Mouse (Mus musculus): ENCODE measurements around the gene Lhfpl2. TPM values are rescaled to one million over a fixed set of nuclear protein-coding genes. Genes with fewer than 3 reads are reported as not detected.

Lhfpl2 gene
- polyA plus RNA-seq, 1 experiment from 2014 or later = 75.2 TPM

DNA sequence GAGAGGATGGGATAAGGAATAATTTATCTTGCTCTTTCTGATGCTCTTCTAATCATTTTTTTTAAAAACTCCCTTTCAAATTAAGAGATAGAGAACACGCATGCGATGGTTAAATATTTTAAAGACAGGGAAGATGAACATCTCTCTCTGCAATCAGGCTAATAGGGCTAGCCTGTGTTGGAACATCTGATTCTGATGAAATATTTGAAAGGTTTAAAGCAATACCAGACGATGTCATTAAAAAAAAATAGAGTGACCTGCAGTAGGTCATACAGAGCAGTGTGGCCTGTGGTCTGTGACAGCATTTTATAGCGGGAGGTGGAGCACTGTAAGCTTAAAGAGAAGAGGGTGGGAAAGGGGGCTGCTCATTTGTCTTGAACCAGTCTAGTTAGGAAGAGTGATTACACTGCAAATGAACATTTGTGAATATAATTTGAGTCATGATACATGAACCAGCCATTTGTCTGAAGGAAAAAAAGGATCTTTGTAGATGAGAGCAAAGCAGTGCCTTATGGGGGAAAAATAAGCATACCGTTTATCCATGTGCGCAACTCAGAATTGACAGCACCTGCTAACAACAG, 1.1 kb downstream of the Lhfpl2 start:
- H3K4me1 ChIP-seq = peaks cover 36% of the 10 kb centered on the region
- WGBS = 19% methylated on average over 6 of the region's 6 CpGs

DNA sequence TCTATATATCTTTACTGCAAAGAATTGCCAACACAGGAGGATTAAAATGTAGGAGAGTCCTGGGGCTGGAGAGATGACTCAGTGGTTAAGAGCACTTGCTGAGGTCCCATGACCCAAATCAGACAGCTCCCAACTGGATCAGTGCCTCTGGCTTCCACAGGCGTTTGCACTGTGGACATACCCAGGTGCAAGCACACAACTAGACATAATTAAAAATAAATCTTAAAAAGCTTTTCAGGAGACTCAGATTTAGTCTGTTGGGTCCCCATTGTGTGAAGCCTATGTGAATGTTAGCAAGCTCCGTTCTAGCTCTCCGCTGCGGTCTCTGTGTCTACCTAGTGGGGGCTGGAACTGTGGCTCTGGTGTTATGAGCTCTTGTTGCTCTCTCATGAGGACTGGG, 1.8 kb downstream of the Lhfpl2 start:
- Histone ChIP-seq H3K4me1 (peaks cover 41% of the 10 kb centered on the region), H3K27ac (no peak overlapping the region), H3K9me3 (no peaks in the 10 kb centered on the region), H3K27me3 (no peaks in the 10 kb centered on the region), H3K4me2 (peak overlapping the region; percentile 82; the same call in 1 of the 2 replicates), H3K36me3 (no peaks in the 10 kb centered on the region), H3K4me3 (peak overlapping the region; percentile 86), H3K9ac (no peak overlapping the region)
- WGBS = 86% methylated on average over 4 of the region's 4 CpGs
- no peak for ATAC-seq (ENCODE audit: insufficient number of reproducible peaks, low FRiP score, low TSS enrichment, low read depth)

More for the DNA sequence above, 1.1 kb downstream of the Lhfpl2 start:
- Histone ChIP-seq H3K27ac (peak overlapping the region; percentile 93; the same call in 1 of the 2 replicates), H3K9me3 (no peaks in the 10 kb centered on the region), H3K4me3 (peak overlapping the region; percentile 86), H3K36me3 (no peaks in the 10 kb centered on the region), H3K9ac (peak overlapping the region; percentile 69), H3K4me2 (peak overlapping the region; percentile 82), H3K27me3 (no peaks in the 10 kb centered on the region)
- ATAC-seq (ENCODE audit: insufficient number of reproducible peaks, low FRiP score, low TSS enrichment, low read depth) = no peak

DNA sequence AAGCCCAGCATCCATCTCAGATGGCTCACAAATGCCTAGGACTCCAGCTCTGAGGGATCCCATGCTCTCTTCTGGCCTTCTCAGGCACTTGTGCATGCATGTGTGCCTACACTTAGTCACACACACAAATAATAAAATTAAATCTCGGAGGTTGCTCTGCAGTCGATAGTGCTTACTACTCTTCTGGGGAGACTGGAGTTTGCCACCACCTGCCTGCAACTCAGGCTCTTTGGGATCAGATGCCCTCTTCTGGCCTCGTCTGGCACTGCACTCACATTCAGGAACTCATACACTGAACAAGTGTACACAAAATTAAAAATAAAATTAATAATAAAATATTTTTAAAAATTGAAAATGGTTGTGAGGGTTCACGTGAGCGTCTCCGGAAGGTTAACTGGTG, 2.2 kb downstream of the Lhfpl2 start:
- Histone ChIP-seq H3K4me3 (no peak overlapping the region; the same call in 1 of the 2 replicates), H3K4me1 (peaks cover 45% of the 10 kb centered on the region), H3K9ac (no peak overlapping the region), H3K27ac (no peak overlapping the region), H3K27me3 (no peaks in the 10 kb centered on the region), H3K36me3 (no peaks in the 10 kb centered on the region), H3K4me2 (no peak overlapping the region), H3K9me3 (no peaks in the 10 kb centered on the region)
- WGBS = 84% methylated on average over 6 of the region's 6 CpGs
- ATAC-seq (ENCODE audit: insufficient number of reproducible peaks, low FRiP score, low TSS enrichment, low read depth) = no peak

DNA sequence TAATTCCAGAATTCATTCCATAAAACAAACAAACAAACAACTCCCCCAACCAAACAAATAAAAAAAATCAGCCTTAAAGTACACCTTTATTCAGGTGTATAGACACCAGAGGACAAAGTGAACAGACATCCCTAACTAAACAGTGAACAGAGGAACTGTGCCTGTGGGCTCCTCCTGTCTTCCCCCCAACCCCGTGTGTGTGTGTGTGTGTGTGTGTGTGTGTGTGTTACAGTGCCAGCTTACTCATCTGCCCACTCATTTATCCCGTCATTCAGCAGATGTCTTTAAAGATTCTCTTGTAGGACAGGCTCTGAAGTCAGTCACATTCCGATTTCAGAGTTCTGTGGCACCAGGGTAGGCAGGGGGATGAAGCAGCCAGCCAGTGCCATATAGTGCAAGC, 2.9 kb downstream of the Lhfpl2 start:
- WGBS = 74% methylated on average over 3 of the region's 3 CpGs
- ATAC-seq (ENCODE audit: insufficient number of reproducible peaks, low FRiP score, low TSS enrichment, low read depth) = no peak
- H3K4me1 ChIP-seq = peaks cover 52% of the 10 kb centered on the region

DNA sequence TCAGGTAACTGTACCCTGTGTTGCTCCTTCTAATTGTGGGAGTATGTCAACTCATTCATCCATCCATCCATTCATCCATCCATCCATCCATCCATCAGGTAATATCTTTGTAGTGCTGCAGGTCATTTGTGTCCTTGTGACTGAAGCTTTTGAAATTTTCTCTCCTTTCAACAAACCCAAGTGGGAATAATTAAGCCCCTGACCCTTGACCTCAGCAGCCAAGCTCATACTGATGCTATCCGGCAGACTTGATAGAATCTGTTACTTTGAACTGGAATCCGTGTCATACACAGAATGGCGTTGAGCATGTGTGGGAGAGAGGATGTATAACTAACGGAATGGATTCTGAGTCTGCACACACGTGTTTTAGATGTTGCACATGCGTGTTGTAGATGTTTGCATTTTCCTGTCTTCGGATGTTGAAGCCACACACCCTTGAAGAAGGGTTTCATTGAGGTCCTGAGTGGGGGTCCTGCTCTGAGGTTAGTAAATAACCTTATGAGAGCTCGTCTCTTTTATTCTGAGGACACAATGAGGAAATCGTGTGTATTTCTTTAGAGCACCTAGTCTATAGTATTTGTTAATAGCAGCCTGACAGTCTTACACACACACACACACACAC, 3.8 kb downstream of the Lhfpl2 start:
- H3K27me3 ChIP-seq = no peaks in the 10 kb centered on the region
- no peak for ATAC-seq (ENCODE audit: insufficient number of reproducible peaks, low FRiP score, low TSS enrichment, low read depth)
- H3K36me3 ChIP-seq = no peaks in the 10 kb centered on the region
- H3K27ac ChIP-seq = no peak overlapping the region
- 56% methylated on average over 9 of the region's 9 CpGs for WGBS
- H3K4me3 ChIP-seq = no peak overlapping the region
- no peaks in the 10 kb centered on the region for H3K9me3 ChIP-seq
- H3K9ac ChIP-seq = no peak overlapping the region
- H3K4me1 ChIP-seq = peaks cover 61% of the 10 kb centered on the region
- H3K4me2 ChIP-seq = no peak overlapping the region

More for the DNA sequence above, 2.9 kb downstream of the Lhfpl2 start:
- no peak overlapping the region for H3K4me3 ChIP-seq
- H3K9me3 ChIP-seq = no peaks in the 10 kb centered on the region
- H3K27ac ChIP-seq = no peak overlapping the region
- H3K27me3 ChIP-seq = no peaks in the 10 kb centered on the region
- no peaks in the 10 kb centered on the region for H3K36me3 ChIP-seq
- H3K9ac ChIP-seq = no peak overlapping the region
- H3K4me2 ChIP-seq = no peak overlapping the region

DNA sequence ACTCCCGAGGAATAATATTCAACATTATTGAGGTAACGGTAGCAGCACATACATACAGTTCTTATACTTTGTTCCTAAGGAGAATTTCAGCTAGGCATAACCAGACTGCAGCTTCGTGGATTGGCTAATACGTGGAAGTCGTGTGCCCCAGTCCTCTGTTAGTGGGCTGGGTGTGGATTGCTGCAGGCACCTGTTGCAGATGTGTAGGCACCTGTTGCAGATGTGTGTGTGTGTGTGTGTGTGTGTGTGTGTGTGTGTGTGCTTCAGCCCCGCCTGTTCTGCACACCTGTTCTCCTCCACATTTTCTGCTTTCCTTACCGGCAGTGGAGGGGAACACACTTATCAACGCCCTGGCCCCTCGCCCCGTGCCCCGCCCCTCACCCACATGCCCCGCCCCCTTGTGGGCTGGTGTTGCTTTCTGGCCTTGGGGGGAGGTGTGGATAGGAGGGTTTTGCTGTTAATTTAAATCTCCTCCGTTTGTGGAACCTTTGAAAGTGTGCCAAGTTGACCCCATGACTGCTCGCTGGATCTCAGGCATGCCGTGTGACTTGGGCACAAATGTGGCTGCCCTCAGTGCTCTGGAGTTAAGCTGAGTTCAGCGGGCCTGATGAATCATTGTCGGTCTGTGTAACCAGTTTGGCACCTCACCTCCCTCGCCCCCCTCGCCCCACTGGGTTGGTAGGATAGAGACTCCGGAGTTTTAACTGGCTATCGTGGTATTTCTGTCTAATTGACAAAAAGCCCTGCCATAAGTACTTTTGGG, 4.9 kb downstream of the Lhfpl2 start:
- H3K36me3 ChIP-seq = no peaks in the 10 kb centered on the region
- ATAC-seq (ENCODE audit: insufficient number of reproducible peaks, low FRiP score, low TSS enrichment, low read depth) = no peak
- peak overlapping the region; percentile 31 for H3K4me2 ChIP-seq
- no peak overlapping the region for H3K9ac ChIP-seq
- H3K9me3 ChIP-seq = no peaks in the 10 kb centered on the region
- H3K4me1 ChIP-seq = peaks cover 57% of the 10 kb centered on the region
- no peak overlapping the region for H3K27ac ChIP-seq
- H3K27me3 ChIP-seq = no peaks in the 10 kb centered on the region
- H3K4me3 ChIP-seq = no peak overlapping the region
- 6% methylated on average over 21 of the region's 21 CpGs for WGBS

DNA sequence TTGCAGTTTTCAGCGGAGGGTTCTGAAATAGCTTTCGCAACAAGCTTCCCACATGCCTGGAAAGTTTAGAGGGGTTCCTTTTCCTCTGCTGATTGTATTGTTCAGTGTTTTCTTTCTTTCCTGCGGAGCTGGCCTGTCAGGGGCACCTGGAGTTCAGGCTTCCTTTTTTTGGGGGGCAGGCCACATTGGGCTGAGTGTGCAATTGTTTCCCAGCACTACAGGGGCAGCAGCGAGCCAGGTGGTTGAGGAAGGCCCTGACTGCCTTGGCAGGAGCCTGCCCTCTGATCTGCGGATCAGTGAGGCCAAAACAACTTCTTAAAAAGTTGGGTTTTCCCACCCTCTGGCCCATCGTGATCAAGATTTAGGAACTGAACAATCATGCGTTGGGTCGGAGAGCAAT, 5.6 kb downstream of the Lhfpl2 start:
- WGBS = 51% methylated on average over 8 of the region's 8 CpGs
- Histone ChIP-seq H3K4me1 (peaks cover 56% of the 10 kb centered on the region), H3K9me3 (no peaks in the 10 kb centered on the region), H3K9ac (no peak overlapping the region), H3K36me3 (no peaks in the 10 kb centered on the region), H3K27me3 (no peaks in the 10 kb centered on the region), H3K27ac (no peak overlapping the region), H3K4me2 (peak overlapping the region; percentile 31; the same call in 1 of the 2 replicates), H3K4me3 (no peak overlapping the region)
- no peak for ATAC-seq (ENCODE audit: insufficient number of reproducible peaks, low FRiP score, low TSS enrichment, low read depth)

DNA sequence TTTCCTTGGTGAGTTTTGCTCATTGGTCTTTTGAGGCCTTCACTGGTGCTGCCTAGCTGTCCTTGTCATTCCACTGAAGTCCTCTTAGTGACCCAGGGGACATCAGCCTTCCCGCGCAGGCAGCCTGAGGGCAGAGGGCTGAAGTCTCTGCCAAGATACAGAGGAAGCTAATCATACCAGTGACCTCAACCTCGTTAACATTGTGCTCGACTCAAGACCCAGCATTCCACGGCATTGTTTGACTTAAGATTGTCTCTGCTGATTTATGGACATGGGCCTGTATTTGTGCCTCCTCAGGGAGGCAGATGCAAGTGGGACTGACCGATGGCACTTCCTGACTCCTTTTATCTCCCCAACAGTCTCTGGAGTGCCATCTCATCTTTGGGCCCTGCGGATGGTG, 7.0 kb downstream of the Lhfpl2 start:
- Histone ChIP-seq H3K9me3 (no peaks in the 10 kb centered on the region), H3K9ac (no peak overlapping the region), H3K27me3 (0 out of 2 replicates have a peak, but pooled peaks cover 3% of the 10 kb centered on the region), H3K36me3 (no peaks in the 10 kb centered on the region), H3K4me1 (peaks cover 43% of the 10 kb centered on the region), H3K27ac (peak overlapping the region; percentile 1; the same call in 1 of the 2 replicates), H3K4me3 (no peak overlapping the region), H3K4me2 (no peak overlapping the region)
- ATAC-seq (ENCODE audit: insufficient number of reproducible peaks, low FRiP score, low TSS enrichment, low read depth) = no peak
- WGBS = 44% methylated on average over 7 of the region's 7 CpGs

DNA sequence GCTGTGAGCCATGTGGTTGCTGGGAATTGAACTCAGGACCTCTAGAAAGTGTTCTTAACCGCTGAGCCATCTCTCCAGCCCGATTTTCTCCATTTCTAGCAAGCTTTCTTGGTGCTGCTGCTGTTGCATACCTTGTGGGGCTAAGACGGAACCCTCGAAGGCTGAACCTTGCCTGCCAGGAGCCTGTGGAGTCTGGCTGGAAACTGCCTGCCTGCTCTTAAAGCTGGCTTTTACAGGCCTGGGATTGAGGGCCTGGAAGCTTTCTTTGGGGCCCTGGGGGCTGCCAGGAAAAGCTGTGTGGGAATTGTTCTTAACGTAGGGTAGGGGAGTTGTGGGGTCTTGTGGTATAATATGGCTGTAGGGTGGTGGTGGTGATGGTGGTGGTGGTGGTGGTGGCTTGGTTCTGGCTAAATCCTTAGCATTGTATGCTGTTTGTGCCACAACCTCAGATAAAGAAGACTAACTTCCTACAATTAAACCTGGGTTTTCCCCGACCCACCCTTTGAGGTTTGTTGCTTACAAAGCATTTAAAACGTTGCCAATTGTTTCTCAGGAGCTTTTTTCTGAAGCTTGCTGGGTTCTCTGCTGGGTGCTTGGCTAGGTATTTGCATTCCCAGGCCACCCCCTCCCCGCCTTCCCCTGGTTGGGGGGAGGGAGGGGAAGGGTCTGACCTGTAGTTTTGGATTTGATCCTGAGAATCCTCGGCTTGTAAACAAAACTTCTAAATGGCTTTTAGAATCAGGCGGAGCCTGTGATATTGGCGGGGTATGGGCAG, 7.9 kb downstream of the Lhfpl2 start:
- Histone ChIP-seq H3K9me3 (no peaks in the 10 kb centered on the region), H3K36me3 (no peaks in the 10 kb centered on the region), H3K4me1 (peaks cover 43% of the 10 kb centered on the region), H3K9ac (no peak overlapping the region), H3K27me3 (0 out of 2 replicates have a peak, but pooled peaks cover 5% of the 10 kb centered on the region), H3K4me2 (no peak overlapping the region), H3K27ac (peak overlapping the region; percentile 1; the same call in 1 of the 2 replicates), H3K4me3 (no peak overlapping the region)
- ATAC-seq (ENCODE audit: insufficient number of reproducible peaks, low FRiP score, low TSS enrichment, low read depth) = no peak
- WGBS = 44% methylated on average over 11 of the region's 11 CpGs

DNA sequence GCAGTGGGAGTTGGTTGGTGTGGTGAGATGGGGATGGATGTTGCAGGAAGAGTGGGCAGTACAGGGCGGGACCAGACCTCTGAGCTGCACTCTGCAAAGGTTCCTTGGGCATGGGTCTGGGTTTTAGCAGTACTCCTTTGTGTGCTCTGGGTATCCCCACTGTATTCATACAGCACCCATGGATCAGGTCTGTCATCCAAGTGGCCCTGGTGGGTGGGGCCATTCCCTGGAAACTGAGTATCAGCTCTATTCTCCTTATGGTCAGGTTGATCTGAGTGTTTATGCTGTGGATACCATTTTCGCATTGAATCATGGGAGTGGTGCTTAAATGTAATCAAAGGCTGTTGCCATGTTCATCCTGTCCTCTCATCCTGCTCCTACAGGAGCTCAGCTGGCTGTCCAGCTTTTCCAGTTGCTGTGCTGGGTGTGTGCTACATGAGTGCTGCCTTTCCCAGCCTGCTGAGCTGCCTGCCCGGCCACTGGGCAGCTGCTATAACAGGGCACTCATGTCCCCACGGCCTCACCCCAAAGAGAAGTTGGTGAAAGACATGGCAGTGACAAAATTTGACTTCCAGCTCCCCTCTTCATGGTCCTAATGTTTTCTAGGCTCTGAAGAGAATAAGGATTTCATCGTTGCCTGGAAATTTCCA, 9.2 kb downstream of the Lhfpl2 start:
- ATAC-seq (ENCODE audit: insufficient number of reproducible peaks, low FRiP score, low TSS enrichment, low read depth) = no peak
- peaks cover 6% of the 10 kb centered on the region; the same call in 1 of the 2 replicates for H3K36me3 ChIP-seq
- peaks cover 43% of the 10 kb centered on the region for H3K4me1 ChIP-seq
- H3K27ac ChIP-seq = no peak overlapping the region
- H3K4me3 ChIP-seq = no peak overlapping the region
- H3K4me2 ChIP-seq = no peak overlapping the region
- no peak overlapping the region for H3K9ac ChIP-seq
- H3K9me3 ChIP-seq = no peaks in the 10 kb centered on the region
- 87% methylated on average over 5 of the region's 5 CpGs for WGBS
- H3K27me3 ChIP-seq = 0 out of 2 replicates have a peak, but pooled peaks cover 5% of the 10 kb centered on the region

DNA sequence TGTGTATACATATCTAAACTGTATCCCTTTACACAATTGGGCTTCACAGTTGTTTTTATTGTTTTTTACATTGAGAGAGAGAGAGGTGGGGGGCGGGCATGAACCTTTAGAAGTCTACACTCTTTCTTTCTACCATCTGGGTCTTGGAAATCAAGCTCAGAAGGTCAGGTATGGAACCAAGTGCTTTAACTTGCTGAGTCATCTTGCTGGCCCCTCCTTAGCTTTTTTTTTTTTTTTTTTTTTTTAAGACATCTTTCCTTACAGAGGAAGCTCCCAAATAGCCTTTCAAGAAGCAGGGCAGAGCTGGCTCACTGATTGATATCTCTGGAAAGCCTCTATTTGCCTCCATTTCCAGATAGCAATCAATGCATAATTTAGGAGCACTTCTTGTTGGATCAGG, 10.7 kb downstream of the Lhfpl2 start:
- H3K4me1 ChIP-seq = peaks cover 40% of the 10 kb centered on the region
- no peak for ATAC-seq (ENCODE audit: insufficient number of reproducible peaks, low FRiP score, low TSS enrichment, low read depth)
- no peak overlapping the region for H3K4me2 ChIP-seq
- 87% methylated on average over 1 of the region's 1 CpGs for WGBS
- H3K36me3 ChIP-seq = peaks cover 6% of the 10 kb centered on the region; the same call in 1 of the 2 replicates
- H3K9me3 ChIP-seq = no peaks in the 10 kb centered on the region
- no peak overlapping the region for H3K27ac ChIP-seq
- no peak overlapping the region for H3K9ac ChIP-seq
- no peak overlapping the region for H3K4me3 ChIP-seq
- 0 out of 2 replicates have a peak, but pooled peaks cover 5% of the 10 kb centered on the region for H3K27me3 ChIP-seq
